Mouse (Mus musculus): ENCODE measurements around the gene Tcte2. TPM values are rescaled to one million over a fixed set of nuclear protein-coding genes. Genes with fewer than 3 reads are reported as not detected.

The Tcte2 gene
- polyA plus RNA-seq, 1 experiment: 8.1 TPM

GRCm38 (mm10) chr17:13674695-13675306 is 86.8 kb downstream of the Tcte2 start:
- Histone ChIP-seq H3K4me3 (replicated peaks; ENCODE audit: extremely low read depth, low read depth, low read length) (no peak overlapping the region), H3K4me1 (ENCODE audit: control insufficient read depth, insufficient read depth, low read length) (peaks cover 15% of the 10 kb centered on the region)
- no peak for TF ChIP-seq POLR2A (IDR thresholded peaks at IDR 0.05; ENCODE audit: borderline replicate concordance, extremely low read depth, low read depth, low read length)
- TF ChIP-seq CTCF (IDR thresholded peaks at IDR 0.05; ENCODE audit: insufficient read depth, low read length): no peak
- 58% methylated on average over 6 of the region's 6 CpGs for WGBS
- DNase-seq: no peak

- TF ChIP-seq CTCF (IDR thresholded peaks at IDR 0.05; ENCODE audit: insufficient read depth, low read length) (no peak), POLR2A (IDR thresholded peaks at IDR 0.05; ENCODE audit: borderline replicate concordance, extremely low read depth, low read depth, low read length) (no peak)
- Histone ChIP-seq H3K4me1 (ENCODE audit: control insufficient read depth, insufficient read depth, low read length) (peaks cover 10% of the 10 kb centered on the region; the same call in 1 of the 2 replicates), H3K4me3 (replicated peaks; ENCODE audit: extremely low read depth, low read depth, low read length) (no peak overlapping the region)
- WGBS: 54% methylated on average over 4 of the region's 4 CpGs
- DNase-seq: no peak
These were observed 89.9 kb downstream of the Tcte2 start for GRCm38 (mm10) chr17:13671732-13672131.

GRCm38 (mm10) chr17:13670227-13670626 is 91.4 kb downstream of the Tcte2 start:
- H3K4me3 ChIP-seq (replicated peaks; ENCODE audit: extremely low read depth, low read depth, low read length): no peak overlapping the region
- no peak for DNase-seq
- TF ChIP-seq CTCF (IDR thresholded peaks at IDR 0.05; ENCODE audit: insufficient read depth, low read length) (no peak), POLR2A (IDR thresholded peaks at IDR 0.05; ENCODE audit: borderline replicate concordance, extremely low read depth, low read depth, low read length) (no peak)
- peaks cover 10% of the 10 kb centered on the region; the same call in 1 of the 2 replicates for H3K4me1 ChIP-seq (ENCODE audit: control insufficient read depth, insufficient read depth, low read length)

- peak; percentile 60 for DNase-seq
- peaks cover 10% of the 10 kb centered on the region; the same call in 1 of the 2 replicates for H3K4me1 ChIP-seq (ENCODE audit: control insufficient read depth, insufficient read depth, low read length)
- no peak overlapping the region for H3K4me3 ChIP-seq (replicated peaks; ENCODE audit: extremely low read depth, low read depth, low read length)
- TF ChIP-seq POLR2A (IDR thresholded peaks at IDR 0.05; ENCODE audit: borderline replicate concordance, extremely low read depth, low read depth, low read length): no peak
- TF ChIP-seq CTCF (IDR thresholded peaks at IDR 0.05; ENCODE audit: insufficient read depth, low read length): 0 out of 2 replicates have a peak, but pooled peaks have one; percentile 0
- WGBS: 26% methylated on average over 8 of the region's 8 CpGs
These were observed 92.4 kb downstream of the Tcte2 start for GRCm38 (mm10) chr17:13669206-13669605.

DNA sequence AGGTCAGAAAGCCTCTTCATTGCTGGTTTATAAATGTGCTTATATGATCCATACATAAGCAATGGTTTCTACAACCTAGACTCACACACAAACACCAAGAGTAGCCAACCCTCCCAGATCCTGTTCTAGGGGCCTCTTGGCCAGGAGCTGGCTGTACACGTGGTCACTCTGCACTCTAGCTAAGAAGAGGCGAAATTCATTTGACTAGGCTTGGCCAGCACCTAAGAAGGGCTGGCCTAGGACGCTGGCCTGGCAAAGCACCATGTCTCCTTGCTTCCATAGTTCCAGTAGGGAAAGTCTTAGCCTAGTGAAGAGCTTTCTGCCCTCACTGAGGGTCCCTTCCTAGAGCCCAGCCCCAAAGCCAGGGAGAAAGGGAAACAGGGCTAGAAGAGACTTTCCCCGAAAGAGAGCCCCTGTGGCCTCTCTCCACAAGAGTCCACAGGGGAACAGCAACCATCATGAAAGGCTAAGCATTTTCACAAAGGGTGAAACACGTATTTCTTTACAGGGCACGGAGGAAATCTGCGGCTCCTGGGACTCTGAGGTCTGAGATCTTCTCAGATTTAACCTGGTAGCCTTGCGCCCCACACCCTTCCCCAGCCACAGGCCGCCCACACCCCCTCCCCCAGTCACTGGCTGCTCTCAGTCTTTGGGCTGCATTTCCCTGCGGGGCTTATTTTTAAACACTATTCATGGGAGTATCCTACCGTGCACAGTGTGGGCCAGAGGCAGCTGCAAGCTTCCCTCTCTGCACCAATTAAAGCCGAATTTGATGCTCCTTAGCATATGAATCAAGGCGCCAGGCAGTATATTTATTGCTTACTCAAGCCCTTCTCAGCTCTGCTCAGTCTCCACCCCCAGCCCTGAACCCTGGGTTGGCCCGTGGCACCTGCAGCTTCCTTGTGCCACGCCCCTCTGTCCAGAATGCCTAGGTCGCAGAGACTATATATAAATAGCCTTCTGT is 93.3 kb downstream of the Tcte2 start:
- Histone ChIP-seq H3K4me1 (ENCODE audit: control insufficient read depth, insufficient read depth, low read length) (peaks cover 10% of the 10 kb centered on the region; the same call in 1 of the 2 replicates), H3K4me3 (replicated peaks; ENCODE audit: extremely low read depth, low read depth, low read length) (no peak overlapping the region)
- TF ChIP-seq CTCF (IDR thresholded peaks at IDR 0.05; ENCODE audit: insufficient read depth, low read length) (no peak), POLR2A (IDR thresholded peaks at IDR 0.05; ENCODE audit: borderline replicate concordance, extremely low read depth, low read depth, low read length) (no peak)
- WGBS: 25% methylated on average over 16 of the region's 16 CpGs
- DNase-seq: no peak

GRCm38 (mm10) chr17:13667006-13667405 is 94.6 kb downstream of the Tcte2 start:
- no peak for TF ChIP-seq POLR2A (IDR thresholded peaks at IDR 0.05; ENCODE audit: borderline replicate concordance, extremely low read depth, low read depth, low read length)
- TF ChIP-seq CTCF (IDR thresholded peaks at IDR 0.05; ENCODE audit: insufficient read depth, low read length): no peak
- WGBS: 71% methylated on average over 3 of the region's 3 CpGs
- no peak for DNase-seq

GRCm38 (mm10) chr17:13665731-13666130 is 95.9 kb downstream of the Tcte2 start:
- Histone ChIP-seq H3K4me3 (replicated peaks; ENCODE audit: extremely low read depth, low read depth, low read length) (no peak overlapping the region), H3K4me1 (ENCODE audit: control insufficient read depth, insufficient read depth, low read length) (peaks cover 5% of the 10 kb centered on the region; the same call in 1 of the 2 replicates)
- WGBS: 91% methylated on average over 1 of the region's 1 CpGs
- TF ChIP-seq CTCF (IDR thresholded peaks at IDR 0.05; ENCODE audit: insufficient read depth, low read length): no peak
- no peak for TF ChIP-seq POLR2A (IDR thresholded peaks at IDR 0.05; ENCODE audit: borderline replicate concordance, extremely low read depth, low read depth, low read length)
- no peak for DNase-seq

More at GRCm38 (mm10) chr17:13667006-13667405, 94.6 kb downstream of the Tcte2 start:
- Histone ChIP-seq H3K4me3 (replicated peaks; ENCODE audit: extremely low read depth, low read depth, low read length) (no peak overlapping the region), H3K4me1 (ENCODE audit: control insufficient read depth, insufficient read depth, low read length) (peaks cover 10% of the 10 kb centered on the region; the same call in 1 of the 2 replicates)

DNA sequence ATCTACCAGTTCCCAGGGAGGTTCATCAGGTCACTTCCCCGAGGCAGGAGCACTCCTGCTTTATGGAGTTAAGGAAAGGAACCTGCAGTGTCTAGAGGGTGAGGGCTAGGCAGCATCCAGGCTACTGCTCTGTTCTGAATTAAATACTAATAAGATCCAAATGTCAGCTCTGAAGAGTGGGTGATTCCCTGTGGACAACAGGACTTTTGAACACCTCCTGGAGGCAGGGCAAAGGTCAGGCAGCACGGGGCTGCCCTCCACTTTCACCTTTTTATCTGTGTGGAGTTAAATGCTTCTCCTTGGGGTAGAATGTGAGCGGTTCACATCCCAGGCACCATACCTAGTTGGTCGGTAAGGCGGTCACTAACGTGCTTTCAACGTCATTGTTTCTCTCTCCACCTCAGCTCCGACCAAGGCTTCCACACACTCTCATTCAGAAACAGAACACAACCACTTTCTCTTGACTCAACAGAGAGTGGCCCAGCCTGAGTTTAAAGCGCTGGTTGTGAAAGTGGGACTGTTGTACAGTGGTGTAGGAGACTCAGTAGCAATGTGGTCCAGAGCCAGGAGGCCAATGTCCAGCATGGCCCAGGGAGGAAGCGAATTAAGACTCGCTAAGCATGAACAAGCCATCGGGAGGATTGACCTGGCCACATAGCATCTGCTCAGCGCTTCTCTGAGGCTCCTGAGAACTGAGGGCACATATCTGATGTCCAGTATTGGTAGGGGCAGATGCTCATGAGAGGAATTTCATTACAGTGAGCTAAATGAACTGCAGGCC is 98.0 kb downstream of the Tcte2 start:
- TF ChIP-seq POLR2A (IDR thresholded peaks at IDR 0.05; ENCODE audit: borderline replicate concordance, extremely low read depth, low read depth, low read length) (no peak), CTCF (IDR thresholded peaks at IDR 0.05; ENCODE audit: insufficient read depth, low read length) (no peak)
- Histone ChIP-seq H3K4me1 (ENCODE audit: control insufficient read depth, insufficient read depth, low read length) (peaks cover 6% of the 10 kb centered on the region; the same call in 1 of the 2 replicates), H3K4me3 (replicated peaks; ENCODE audit: extremely low read depth, low read depth, low read length) (no peak overlapping the region)
- DNase-seq: no peak
- 92% methylated on average over 13 of the region's 13 CpGs for WGBS

Other genes starting within 250 kb of the Tcte2 start
- 52.2 and 78.2 TPM in 2 replicates for gene Afdn, start 1.3 kb downstream of the Tcte2 start, polyA plus RNA-seq (2012; rRNA removed)
- 0.07 TPM in 1 of 2 replicates, not detected in the other for gene Gm7168, start 186.5 kb upstream of the Tcte2 start, polyA plus RNA-seq (2012; rRNA removed)
- not detected in 2 replicates for gene Gm7356, start 241.9 kb upstream of the Tcte2 start, polyA plus RNA-seq (2012; rRNA removed)

Data from lung, adult 2 months (tissue).